Mouse (Mus musculus) E14TG2a.4 (cell line): ENCODE measurements around the gene Zfp764.

Experiments used
- CTCF ChIP-seq: conservative IDR thresholded peaks from 2 replicates; pipeline ENCODE4 v1.5.1; 2014; ENCODE audit warnings: low read length
- NANOG ChIP-seq: IDR thresholded peaks from 2 replicates; pipeline ENCODE4 v1.6.1; 2014; ENCODE audit warnings: borderline replicate concordance, low read length, mixed read lengths
- POU5F1 ChIP-seq: IDR thresholded peaks from 2 replicates; pipeline ENCODE4 v1.6.1; 2014; ENCODE audit warnings: low read length, borderline replicate concordance

GRCm38 (mm10) chr7:127393944-127394333 is 12.7 kb downstream of the Zfp764 start:
- TF ChIP-seq CTCF (no peak), POU5F1 (no peak), NANOG (no peak)
